Mouse (Mus musculus) spleen, adult 2 months (tissue): ENCODE data around the gene Mta1. TPM values are rescaled to one million over a fixed set of nuclear protein-coding genes. Genes with fewer than 3 reads are reported as not detected.

ENCODE experiments used
- DNase-seq, 2 experiments: peaks; one replicate each; pipeline versions ENCODE4 v3.0.0 to v3.0.0-alpha.2; 2012 to 2021; ENCODE audit warnings: low spot score in 2 of 2, low read depth in 1 of 2
- H3K27ac ChIP-seq: fragments of 200-500 bp; 2 replicates; pipeline ENCODE4 v1.5.1; 2012; ENCODE audit warnings: low read length, inconsistent platforms; ENCODE audit not compliant: insufficient read depth
- H3K27me3 ChIP-seq: fragments of 200-500 bp; 2 replicates; pipeline ENCODE4 v1.6.1; 2012; ENCODE audit warnings: mild to moderate bottlenecking, moderate library complexity, low read length, inconsistent platforms; ENCODE audit not compliant: control insufficient read depth, insufficient read depth
- H3K36me3 ChIP-seq: fragments of 200-500 bp; 2 replicates; pipeline ENCODE4 v1.6.1; 2012; ENCODE audit warnings: mild to moderate bottlenecking, low read length, inconsistent platforms; ENCODE audit not compliant: control insufficient read depth, insufficient read depth
- H3K4me1 ChIP-seq: fragments of 200-500 bp; 2 replicates; pipeline ENCODE4 v1.6.1; 2011; ENCODE audit warnings: inconsistent platforms; ENCODE audit not compliant: control insufficient read depth, insufficient read depth, insufficient read length
- H3K4me3 ChIP-seq: fragments of 200-500 bp; 2 replicates; pipeline ENCODE4 v1.5.1; 2011; ENCODE audit warnings: mild to moderate bottlenecking, inconsistent platforms; ENCODE audit not compliant: insufficient read depth, insufficient read length; ENCODE audit errors: extremely low read depth
- CTCF ChIP-seq: fragments of 200-500 bp; IDR thresholded peaks from 2 replicates; pipeline ENCODE4 v1.5.1; 2011; ENCODE audit warnings: mild to moderate bottlenecking, inconsistent platforms; ENCODE audit not compliant: insufficient read depth, insufficient read length, insufficient replicate concordance; ENCODE audit errors: extremely low read depth
- POLR2A ChIP-seq: fragments of 200-500 bp; IDR thresholded peaks from 2 replicates; pipeline ENCODE4 v1.6.1; 2011; ENCODE audit warnings: low read depth, low read length, inconsistent platforms
- WGBS: fragments of 180-500 bp; shearing (Covaris S2); methylation state at CpG from one replicate; pipeline ENCODE4 v1.1.7; 2018; 5-methylcytosine and 5-hydroxymethylcytosine counted together
- polyA plus RNA-seq: library from polyadenylated mRNA; depleted of rRNA; stranded (reverse); fragments of >200 nt; gene quantifications from 2 replicates; pipeline ENCODE4 v1.2.3, GENCODE M21; 2012

Gene Mta1
- polyA plus RNA-seq, 1 experiment: 55.6 TPM

- no peak for DNase-seq
- Histone ChIP-seq H3K27ac (no peak overlapping the region), H3K4me3 (no peak overlapping the region), H3K36me3 (no peaks in the 10 kb centered on the region), H3K4me1 (no peaks in the 10 kb centered on the region), H3K27me3 (no peaks in the 10 kb centered on the region)
- no peak for TF ChIP-seq POLR2A
- 92% methylated on average over 17 of the region's 17 CpGs for WGBS
Measured at GRCm38 (mm10) chr12:113090053-113090452, 8.0 kb upstream of the Mta1 start.

GRCm38 (mm10) chr12:113097040-113097439, 1.0 kb upstream of the Mta1 start:
- no peaks in the 10 kb centered on the region for H3K36me3 ChIP-seq
- H3K4me3 ChIP-seq: no peak overlapping the region
- no peaks in the 10 kb centered on the region; the same call in 1 of the 2 replicates for H3K27me3 ChIP-seq
- peaks cover 17% of the 10 kb centered on the region; the same call in 1 of the 2 replicates for H3K4me1 ChIP-seq
- 87% methylated on average over 5 of the region's 5 CpGs for WGBS
- no peak overlapping the region for H3K27ac ChIP-seq
- TF ChIP-seq POLR2A: no peak
- no peak for TF ChIP-seq CTCF
- DNase-seq: no peak

- Histone ChIP-seq H3K27ac (0 out of 2 replicates have a peak overlapping the region, but pooled peaks have one; percentile 24), H3K36me3 (no peaks in the 10 kb centered on the region), H3K27me3 (no peaks in the 10 kb centered on the region; the same call in 1 of the 2 replicates), H3K4me1 (peaks cover 17% of the 10 kb centered on the region; the same call in 1 of the 2 replicates), H3K4me3 (peak overlapping the region; percentile 73)
- TF ChIP-seq POLR2A (no peak), CTCF (no peak)
- DNase-seq: peak in 1 of 2 experiments; percentile 10
- 2% methylated on average over 57 of the region's 60 CpGs for WGBS
Measured at GRCm38 (mm10) chr12:113098530-113099151, 563 bp downstream of the Mta1 start.

GRCm38 (mm10) chr12:113099470-113100237, 1.6 kb downstream of the Mta1 start:
- DNase-seq: no peak
- 32% methylated on average over 6 of the region's 6 CpGs for WGBS
- no peak overlapping the region for H3K4me3 ChIP-seq
- no peaks in the 10 kb centered on the region for H3K36me3 ChIP-seq
- no peaks in the 10 kb centered on the region; the same call in 1 of the 2 replicates for H3K27me3 ChIP-seq
- H3K27ac ChIP-seq: no peak overlapping the region
- H3K4me1 ChIP-seq: peaks cover 17% of the 10 kb centered on the region; the same call in 1 of the 2 replicates
- no peak for TF ChIP-seq CTCF
- TF ChIP-seq POLR2A: no peak

GRCm38 (mm10) chr12:113100448-113101076, 2.5 kb downstream of the Mta1 start:
- H3K4me3 ChIP-seq: no peak overlapping the region
- DNase-seq: no peak
- no peaks in the 10 kb centered on the region for H3K36me3 ChIP-seq
- peaks cover 17% of the 10 kb centered on the region; the same call in 1 of the 2 replicates for H3K4me1 ChIP-seq
- 60% methylated on average over 5 of the region's 5 CpGs for WGBS
- H3K27me3 ChIP-seq: no peaks in the 10 kb centered on the region; the same call in 1 of the 2 replicates
- no peak for TF ChIP-seq CTCF
- TF ChIP-seq POLR2A: no peak
- H3K27ac ChIP-seq: no peak overlapping the region

- DNase-seq: no peak
- no peaks in the 10 kb centered on the region for H3K36me3 ChIP-seq
- no peaks in the 10 kb centered on the region; the same call in 1 of the 2 replicates for H3K27me3 ChIP-seq
- H3K27ac ChIP-seq: no peak overlapping the region
- 28% methylated on average over 9 of the region's 9 CpGs for WGBS
- no peak overlapping the region for H3K4me3 ChIP-seq
- peaks cover 17% of the 10 kb centered on the region; the same call in 1 of the 2 replicates for H3K4me1 ChIP-seq
- TF ChIP-seq CTCF (no peak), POLR2A (no peak)
Measured at GRCm38 (mm10) chr12:113101251-113101960, 3.3 kb downstream of the Mta1 start.
